Mouse (Mus musculus): ENCODE results near the gene Smoc1. TPM values are rescaled to one million over a fixed set of nuclear protein-coding genes. Genes with fewer than 3 reads are reported as not detected.

Smoc1 gene
- polyA plus RNA-seq, 1 experiment from 2014 or later: 7.3 TPM

- Histone ChIP-seq H3K4me3 (peak overlapping the region; percentile 29), H3K27me3 (replicated peaks) (peaks cover 43% of the 10 kb centered on the region), H3K36me3 (no peaks in the 10 kb centered on the region), H3K9me3 (peaks cover 4% of the 10 kb centered on the region), H3K4me2 (peak overlapping the region; percentile 62), H3K4me1 (peaks cover 6% of the 10 kb centered on the region; the same call in 1 of the 2 replicates), H3K27ac (replicated peaks) (no peak overlapping the region), H3K9ac (no peak overlapping the region)
- WGBS: 6% methylated on average over 33 of the region's 33 CpGs
- ATAC-seq (ENCODE audit: extremely low read depth, insufficient number of reproducible peaks, low FRiP score, low TSS enrichment): no peak
These were observed 27.9 kb upstream of the Smoc1 start for GRCm38 (mm10) chr12:80998528-80999221.

GRCm38 (mm10) chr12:81000924-81001323, 25.7 kb upstream of the Smoc1 start:
- WGBS: 70% methylated on average over 4 of the region's 4 CpGs
- ATAC-seq (ENCODE audit: extremely low read depth, insufficient number of reproducible peaks, low FRiP score, low TSS enrichment): no peak

GRCm38 (mm10) chr12:81002841-81003635, 23.6 kb upstream of the Smoc1 start:
- peaks cover 28% of the 10 kb centered on the region for H3K27me3 ChIP-seq (replicated peaks)
- no peaks in the 10 kb centered on the region for H3K9me3 ChIP-seq
- H3K4me2 ChIP-seq: no peak overlapping the region
- peaks cover 6% of the 10 kb centered on the region; the same call in 1 of the 2 replicates for H3K4me1 ChIP-seq
- WGBS: 50% methylated on average over 13 of the region's 13 CpGs
- H3K9ac ChIP-seq: no peak overlapping the region
- H3K4me3 ChIP-seq: no peak overlapping the region
- H3K27ac ChIP-seq (replicated peaks): no peak overlapping the region
- H3K36me3 ChIP-seq: no peaks in the 10 kb centered on the region
- ATAC-seq (ENCODE audit: extremely low read depth, insufficient number of reproducible peaks, low FRiP score, low TSS enrichment): no peak

More at GRCm38 (mm10) chr12:81000924-81001323, 25.7 kb upstream of the Smoc1 start:
- Histone ChIP-seq H3K4me2 (no peak overlapping the region), H3K36me3 (no peaks in the 10 kb centered on the region), H3K27me3 (replicated peaks) (peaks cover 43% of the 10 kb centered on the region), H3K4me1 (peaks cover 6% of the 10 kb centered on the region; the same call in 1 of the 2 replicates), H3K4me3 (no peak overlapping the region), H3K27ac (replicated peaks) (no peak overlapping the region), H3K9me3 (no peaks in the 10 kb centered on the region), H3K9ac (no peak overlapping the region)

GRCm38 (mm10) chr12:81009813-81010212, 16.8 kb upstream of the Smoc1 start:
- H3K27ac ChIP-seq (replicated peaks): no peak overlapping the region
- ATAC-seq (ENCODE audit: extremely low read depth, insufficient number of reproducible peaks, low FRiP score, low TSS enrichment): no peak

GRCm38 (mm10) chr12:81011994-81012393, 14.6 kb upstream of the Smoc1 start:
- Histone ChIP-seq H3K4me1 (peaks cover 21% of the 10 kb centered on the region), H3K36me3 (no peaks in the 10 kb centered on the region), H3K27ac (replicated peaks) (no peak overlapping the region), H3K4me2 (no peak overlapping the region), H3K9me3 (no peaks in the 10 kb centered on the region), H3K4me3 (no peak overlapping the region), H3K27me3 (replicated peaks) (no peaks in the 10 kb centered on the region), H3K9ac (no peak overlapping the region)
- WGBS: 88% methylated on average over 2 of the region's 2 CpGs
- no peak for ATAC-seq (ENCODE audit: extremely low read depth, insufficient number of reproducible peaks, low FRiP score, low TSS enrichment)

More at GRCm38 (mm10) chr12:81009813-81010212, 16.8 kb upstream of the Smoc1 start:
- no peaks in the 10 kb centered on the region for H3K36me3 ChIP-seq
- no peak overlapping the region for H3K4me3 ChIP-seq
- H3K9ac ChIP-seq: no peak overlapping the region
- peak overlapping the region; percentile 22; the same call in 1 of the 2 replicates for H3K4me2 ChIP-seq
- 9% methylated on average over 3 of the region's 3 CpGs for WGBS
- peaks cover 21% of the 10 kb centered on the region for H3K4me1 ChIP-seq
- H3K27me3 ChIP-seq (replicated peaks): no peaks in the 10 kb centered on the region
- H3K9me3 ChIP-seq: no peaks in the 10 kb centered on the region

GRCm38 (mm10) chr12:81013496-81013895, 13.1 kb upstream of the Smoc1 start:
- H3K27ac ChIP-seq (replicated peaks): no peak overlapping the region; the same call in 1 of the 2 replicates
- no peaks in the 10 kb centered on the region for H3K9me3 ChIP-seq
- no peak overlapping the region for H3K4me3 ChIP-seq
- H3K36me3 ChIP-seq: no peaks in the 10 kb centered on the region
- H3K9ac ChIP-seq: no peak overlapping the region
- H3K27me3 ChIP-seq (replicated peaks): no peaks in the 10 kb centered on the region
- peak overlapping the region; percentile 21; the same call in 1 of the 2 replicates for H3K4me2 ChIP-seq
- peaks cover 20% of the 10 kb centered on the region for H3K4me1 ChIP-seq
- WGBS: 51% methylated on average over 11 of the region's 11 CpGs
- ATAC-seq (ENCODE audit: extremely low read depth, insufficient number of reproducible peaks, low FRiP score, low TSS enrichment): no peak

- Histone ChIP-seq H3K27me3 (replicated peaks) (no peaks in the 10 kb centered on the region), H3K4me3 (no peak overlapping the region), H3K36me3 (no peaks in the 10 kb centered on the region), H3K4me2 (no peak overlapping the region), H3K4me1 (peaks cover 7% of the 10 kb centered on the region; the same call in 1 of the 2 replicates), H3K27ac (replicated peaks) (no peak overlapping the region), H3K9me3 (no peaks in the 10 kb centered on the region), H3K9ac (no peak overlapping the region)
- 85% methylated on average over 12 of the region's 12 CpGs for WGBS
- no peak for ATAC-seq (ENCODE audit: extremely low read depth, insufficient number of reproducible peaks, low FRiP score, low TSS enrichment)
These were observed 9.0 kb upstream of the Smoc1 start for GRCm38 (mm10) chr12:81017624-81018023.

GRCm38 (mm10) chr12:81018516-81019279, 7.9 kb upstream of the Smoc1 start:
- Histone ChIP-seq H3K4me2 (0 out of 2 replicates have a peak overlapping the region, but pooled peaks have one; percentile 2), H3K9me3 (no peaks in the 10 kb centered on the region), H3K9ac (no peak overlapping the region), H3K27me3 (replicated peaks) (no peaks in the 10 kb centered on the region), H3K27ac (replicated peaks) (no peak overlapping the region), H3K4me3 (peak overlapping the region; percentile 13; the same call in 1 of the 2 replicates), H3K4me1 (0 out of 2 replicates have a peak, but pooled peaks cover under 1% of the 10 kb centered on the region), H3K36me3 (no peaks in the 10 kb centered on the region)
- 78% methylated on average over 20 of the region's 20 CpGs for WGBS
- no peak; the same call in 1 of the 2 replicates for ATAC-seq (ENCODE audit: extremely low read depth, insufficient number of reproducible peaks, low FRiP score, low TSS enrichment)

- no peaks in the 10 kb centered on the region for H3K9me3 ChIP-seq
- H3K27me3 ChIP-seq (replicated peaks): peaks cover 5% of the 10 kb centered on the region; the same call in 1 of the 2 replicates
- no peak overlapping the region for H3K4me3 ChIP-seq
- H3K27ac ChIP-seq (replicated peaks): no peak overlapping the region
- H3K36me3 ChIP-seq: no peaks in the 10 kb centered on the region
- no peak overlapping the region for H3K4me2 ChIP-seq
- ATAC-seq (ENCODE audit: extremely low read depth, insufficient number of reproducible peaks, low FRiP score, low TSS enrichment): no peak
- H3K9ac ChIP-seq: no peak overlapping the region
- WGBS: 74% methylated on average over 7 of the region's 7 CpGs
- no peaks in the 10 kb centered on the region for H3K4me1 ChIP-seq
These were observed 7.2 kb upstream of the Smoc1 start for GRCm38 (mm10) chr12:81019280-81019935.

- H3K4me2 ChIP-seq: no peak overlapping the region
- H3K27me3 ChIP-seq (replicated peaks): peaks cover 50% of the 10 kb centered on the region
- ATAC-seq (ENCODE audit: extremely low read depth, insufficient number of reproducible peaks, low FRiP score, low TSS enrichment): no peak
- no peak overlapping the region for H3K4me3 ChIP-seq
- peaks cover 17% of the 10 kb centered on the region for H3K4me1 ChIP-seq
- no peaks in the 10 kb centered on the region for H3K9me3 ChIP-seq
- H3K36me3 ChIP-seq: no peaks in the 10 kb centered on the region
- WGBS: 86% methylated on average over 7 of the region's 7 CpGs
- H3K9ac ChIP-seq: no peak overlapping the region
- H3K27ac ChIP-seq (replicated peaks): no peak overlapping the region
These were observed 2.2 kb upstream of the Smoc1 start for GRCm38 (mm10) chr12:81024407-81024806.

All from heart, embryonic 13.5 days (tissue).